Mouse (Mus musculus): ENCODE data around the gene Trpm2. TPM values are rescaled to one million over a fixed set of nuclear protein-coding genes. Genes with fewer than 3 reads are reported as not detected.
"Not testable (repeated sequence)": the region's sequence is repeated elsewhere in the genome, so short reads cannot be mapped to it uniquely, and the experiment has no call there.

Gene Trpm2
- polyA plus RNA-seq (2015; fragmentation: Nextera tagmentation; extraction: Ambion mirVana) = 2.6 and 2.8 TPM in 2 replicates

DNA sequence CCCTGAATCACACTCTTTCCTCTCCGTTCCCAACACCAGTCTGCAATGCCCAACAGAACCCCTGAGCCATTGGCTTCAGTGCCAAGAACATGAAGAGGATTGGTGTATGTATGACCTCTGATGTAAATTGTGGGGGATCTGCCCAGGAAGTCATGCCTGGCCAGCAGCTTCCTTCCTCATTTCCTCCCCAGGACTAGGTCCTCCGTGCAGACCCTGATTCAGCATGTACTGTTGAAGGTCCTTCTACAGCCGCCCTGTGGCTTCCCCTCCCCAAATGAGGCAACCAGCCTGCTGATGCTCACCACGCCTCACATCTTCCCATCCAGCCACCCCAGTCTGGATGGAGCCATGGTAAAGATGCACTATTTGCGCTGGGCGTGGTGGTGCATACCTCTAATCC is at the start of gene Trpm2:
Trpm2 (minus strand) TSS at position 83 of the 400 bp plus-strand sequence.
- Histone ChIP-seq H3K27ac (replicated peaks) (no peak within 1 kb of the TSS), H3K4me1 (no peaks in the 10 kb centered on the region), H3K36me3 (no peaks in the 10 kb centered on the region), H3K27me3 (no peaks in the 10 kb centered on the region), H3K4me3 (peak within 1 kb of the TSS; percentile 45), H3K4me2 (replicated peaks) (peak within 1 kb of the TSS; percentile 72), H3K9me3 (no peaks in the 10 kb centered on the region), H3K9ac (replicated peaks) (peak within 1 kb of the TSS; percentile 53)
- WGBS = 86% methylated on average over 6 of the region's 6 CpGs
- ATAC-seq (replicated peaks) = no peak

DNA sequence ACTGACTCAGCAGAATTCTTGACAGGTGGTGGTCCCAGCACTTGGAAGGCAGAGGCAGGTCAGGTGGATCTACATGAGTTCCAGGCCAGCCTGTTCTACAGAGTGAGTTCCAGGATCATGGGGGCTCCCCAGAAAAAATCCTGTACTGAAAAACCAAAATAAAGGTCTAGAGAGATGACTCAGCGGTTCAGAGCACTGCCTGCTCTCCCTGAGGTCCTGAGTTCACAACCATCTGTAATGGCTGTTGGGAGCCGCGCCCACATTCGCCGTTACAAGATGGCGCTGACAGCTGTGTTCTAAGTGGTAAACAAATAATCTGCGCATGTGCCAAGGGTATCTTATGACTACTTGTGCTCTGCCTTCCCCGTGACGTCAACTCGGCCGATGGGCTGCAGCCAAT is 49.6 kb upstream of the Trpm2 start:
- not testable (repeated sequence) for H3K4me3 ChIP-seq; ATAC-seq (replicated peaks)

DNA sequence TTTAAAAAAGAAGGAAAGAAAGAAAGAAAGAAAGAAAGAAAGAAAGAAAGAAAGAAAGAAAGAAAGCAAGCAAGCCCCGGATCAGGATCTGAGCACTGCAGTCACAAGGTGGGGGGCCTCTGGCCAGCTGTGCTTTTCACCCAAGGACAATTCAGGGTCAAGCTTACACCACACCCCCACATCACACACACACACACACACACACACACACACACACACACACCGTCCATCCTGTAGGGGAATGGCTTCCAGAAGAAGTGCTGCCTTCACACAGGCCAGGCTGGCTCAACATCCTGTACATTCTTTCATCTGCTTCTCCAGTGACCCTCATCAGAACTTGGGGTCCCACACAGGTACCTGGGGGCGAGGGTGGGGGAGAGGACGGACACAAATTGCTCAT is 48.9 kb upstream of the Trpm2 start:
- Histone ChIP-seq H3K9ac (replicated peaks) (no peak overlapping the region), H3K36me3 (no peaks in the 10 kb centered on the region), H3K4me2 (replicated peaks) (no peak overlapping the region), H3K9me3 (no peaks in the 10 kb centered on the region), H3K4me3 (no peak overlapping the region), H3K27me3 (no peaks in the 10 kb centered on the region), H3K4me1 (peaks cover 4% of the 10 kb centered on the region), H3K27ac (replicated peaks) (no peak overlapping the region)
- WGBS = 69% methylated on average over 4 of the region's 4 CpGs
- ATAC-seq (replicated peaks) = no peak

More for the DNA sequence above, 49.6 kb upstream of the Trpm2 start:
- H3K4me2 ChIP-seq (replicated peaks); H3K27ac ChIP-seq (replicated peaks); H3K27me3 ChIP-seq; H3K9me3 ChIP-seq; H3K4me1 ChIP-seq; H3K36me3 ChIP-seq; H3K9ac ChIP-seq (replicated peaks): not testable (repeated sequence)
- WGBS = 97% methylated on average over 7 of the region's 11 CpGs

DNA sequence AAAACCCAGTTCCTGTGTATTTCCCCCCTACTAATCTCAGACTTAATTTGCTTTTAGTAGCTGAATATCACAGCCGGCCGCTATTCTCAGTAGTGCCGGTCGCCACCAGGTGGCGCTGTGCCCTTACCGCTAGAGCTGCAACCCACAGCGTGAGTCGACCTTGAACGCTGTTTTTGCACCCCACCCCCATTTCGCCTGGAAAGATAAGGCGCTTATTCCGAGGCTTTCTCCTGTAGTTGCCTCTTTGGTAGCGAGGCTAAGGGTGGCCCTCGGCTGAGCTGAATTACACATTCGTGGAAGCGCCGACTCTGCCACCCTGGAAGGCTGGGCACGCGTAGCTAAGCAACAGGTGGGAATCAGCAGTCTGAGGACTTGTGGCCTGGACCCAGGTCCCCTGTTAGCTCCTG is 48.4 kb upstream of the Trpm2 start:
- Histone ChIP-seq H3K4me3 (peak overlapping the region; percentile 33), H3K9ac (replicated peaks) (no peak overlapping the region), H3K4me2 (replicated peaks) (peak overlapping the region; percentile 48), H3K36me3 (no peaks in the 10 kb centered on the region), H3K9me3 (no peaks in the 10 kb centered on the region), H3K27me3 (no peaks in the 10 kb centered on the region), H3K27ac (replicated peaks) (no peak overlapping the region), H3K4me1 (peaks cover 4% of the 10 kb centered on the region)
- peak; percentile 76 for ATAC-seq (replicated peaks)
- 18% methylated on average over 19 of the region's 19 CpGs for whole genome bisulfite sequencing

DNA sequence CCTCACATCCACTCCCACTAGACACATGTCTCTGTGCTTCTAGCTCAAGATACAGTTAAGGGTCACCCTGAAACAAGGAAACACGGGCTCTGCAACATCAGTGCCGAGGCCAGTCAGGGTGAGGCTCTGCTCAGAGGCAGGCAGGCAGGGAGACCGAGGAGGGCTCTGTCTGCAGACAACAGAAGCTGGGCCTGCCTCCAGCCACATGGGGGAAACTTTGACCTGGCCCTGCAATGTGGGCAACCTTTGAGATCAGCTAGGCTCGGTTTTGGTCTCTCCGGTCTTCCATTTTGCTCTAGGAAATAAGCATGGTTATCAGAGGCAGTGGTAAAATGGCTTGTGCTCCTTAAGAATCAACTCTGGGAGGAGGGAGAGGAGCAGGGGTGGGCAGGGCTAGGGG is 46.0 kb upstream of the Trpm2 start:
- no peaks in the 10 kb centered on the region for H3K36me3 ChIP-seq
- no peak for ATAC-seq (replicated peaks)
- 59% methylated on average over 5 of the region's 5 CpGs for WGBS

GRCm38 (mm10) chr10:78015489-78015888 is 45.1 kb upstream of the Trpm2 start:
- no peak for ATAC-seq (replicated peaks)
- no peak overlapping the region for H3K4me2 ChIP-seq (replicated peaks)
- H3K36me3 ChIP-seq = no peaks in the 10 kb centered on the region
- 95% methylated on average over 1 of the region's 1 CpGs for WGBS
- H3K9ac ChIP-seq (replicated peaks) = no peak overlapping the region
- H3K9me3 ChIP-seq = no peaks in the 10 kb centered on the region
- H3K4me3 ChIP-seq = no peak overlapping the region
- H3K27ac ChIP-seq (replicated peaks) = no peak overlapping the region
- no peaks in the 10 kb centered on the region for H3K27me3 ChIP-seq
- H3K4me1 ChIP-seq = peaks cover 4% of the 10 kb centered on the region

More for the DNA sequence above, 46.0 kb upstream of the Trpm2 start:
- H3K9ac ChIP-seq (replicated peaks) = no peak overlapping the region
- no peak overlapping the region for H3K4me2 ChIP-seq (replicated peaks)
- H3K9me3 ChIP-seq = no peaks in the 10 kb centered on the region
- no peak overlapping the region for H3K4me3 ChIP-seq
- H3K27me3 ChIP-seq = no peaks in the 10 kb centered on the region
- no peak overlapping the region for H3K27ac ChIP-seq (replicated peaks)
- peaks cover 4% of the 10 kb centered on the region for H3K4me1 ChIP-seq

DNA sequence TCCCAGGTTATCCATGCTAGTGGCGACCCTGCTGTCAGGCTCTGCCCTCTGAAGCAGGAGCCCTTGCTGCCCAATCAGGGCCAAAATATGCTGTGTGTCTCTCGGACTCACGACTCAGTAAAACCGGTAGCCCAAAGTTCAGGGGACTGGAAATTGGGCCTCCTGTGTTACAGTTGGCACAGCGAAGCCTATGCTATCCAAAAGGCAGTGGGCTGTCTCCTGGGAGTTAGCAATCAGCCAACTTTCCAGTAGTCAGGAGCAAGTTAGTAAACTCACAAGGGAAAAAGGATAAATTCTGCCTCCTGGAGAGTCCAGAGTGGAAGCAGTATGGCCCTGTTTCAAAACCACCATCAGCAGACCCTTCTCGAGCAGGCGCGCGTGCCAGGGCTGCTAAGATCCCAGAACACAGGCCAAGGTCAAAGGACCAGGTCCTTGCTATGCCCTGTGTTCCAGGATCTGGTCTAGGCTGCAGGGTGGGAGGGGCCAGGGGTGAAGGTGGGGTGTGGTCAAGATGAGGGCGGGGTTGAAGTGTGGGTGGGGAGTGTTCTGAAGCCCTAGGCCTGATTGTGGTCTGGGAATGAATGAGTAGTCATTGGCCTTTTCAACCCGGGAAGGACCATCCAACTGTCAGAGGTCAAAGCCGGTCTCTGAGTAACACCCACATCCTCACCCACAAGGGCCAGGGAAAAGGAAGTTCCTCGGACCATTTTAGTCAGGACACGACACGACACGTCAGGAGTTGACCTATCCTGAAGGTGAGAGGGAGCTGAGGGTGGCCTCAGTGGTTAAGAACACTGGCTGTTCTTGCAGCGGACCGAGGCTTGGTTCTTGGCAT is 42.5 kb upstream of the Trpm2 start:
- no peak for ATAC-seq (replicated peaks)
- Histone ChIP-seq H3K4me2 (replicated peaks) (no peak overlapping the region), H3K27ac (replicated peaks) (no peak overlapping the region), H3K9me3 (no peaks in the 10 kb centered on the region), H3K4me1 (peaks cover 12% of the 10 kb centered on the region), H3K9ac (replicated peaks) (no peak overlapping the region), H3K4me3 (no peak overlapping the region), H3K36me3 (no peaks in the 10 kb centered on the region), H3K27me3 (no peaks in the 10 kb centered on the region)
- 95% methylated on average over 18 of the region's 18 CpGs for WGBS

DNA sequence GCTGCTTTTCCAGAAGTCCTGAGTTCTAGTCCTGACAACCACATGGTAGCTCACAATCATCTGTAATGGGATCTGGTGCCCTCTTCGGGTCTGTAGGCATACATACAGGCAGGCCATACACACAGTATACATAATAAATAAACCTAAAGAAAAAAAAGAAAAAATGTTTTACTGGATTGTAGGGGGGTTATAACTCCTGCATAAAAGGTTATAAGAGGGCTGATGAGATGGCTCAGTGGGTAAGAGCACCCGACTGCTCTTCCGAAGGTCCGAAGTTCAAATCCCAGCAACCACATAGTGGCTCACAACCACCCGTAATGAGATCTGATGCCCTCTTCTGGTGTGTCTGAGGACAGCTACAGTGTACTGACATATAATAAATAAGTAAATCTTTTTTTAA is 40.8 kb upstream of the Trpm2 start:
- 90% methylated on average over 5 of the region's 5 CpGs for WGBS
- not testable (repeated sequence) for H3K9ac ChIP-seq (replicated peaks); H3K9me3 ChIP-seq; H3K4me2 ChIP-seq (replicated peaks); ATAC-seq (replicated peaks); H3K36me3 ChIP-seq; H3K27me3 ChIP-seq; H3K4me3 ChIP-seq; H3K27ac ChIP-seq (replicated peaks)
- H3K4me1 ChIP-seq = peaks cover 28% of the 10 kb centered on the region

DNA sequence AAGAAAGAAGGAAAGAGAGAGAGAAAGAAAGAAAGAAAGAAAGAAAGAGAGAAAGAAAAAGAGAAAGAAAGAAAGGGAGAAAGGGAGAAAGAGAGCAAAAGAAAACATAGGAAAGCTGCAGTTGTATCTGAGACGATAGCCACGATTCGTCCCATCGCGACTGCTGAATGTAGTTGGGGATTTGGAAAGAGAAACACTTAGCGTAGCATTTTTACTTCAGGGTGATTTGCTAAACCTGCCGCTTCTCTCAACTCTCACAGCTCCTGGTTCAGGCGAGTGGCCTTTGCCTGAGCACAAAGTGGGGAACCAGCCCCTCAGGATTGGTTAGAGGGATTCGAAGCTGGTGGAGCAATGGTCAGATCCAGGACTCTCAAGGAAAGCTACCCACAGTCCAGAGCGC is 40.0 kb upstream of the Trpm2 start:
- H3K4me1 ChIP-seq = peaks cover 28% of the 10 kb centered on the region
- H3K27me3 ChIP-seq = no peaks in the 10 kb centered on the region
- H3K4me2 ChIP-seq (replicated peaks) = peak overlapping the region; percentile 25; the same call in 1 of the 2 replicates
- no peaks in the 10 kb centered on the region for H3K36me3 ChIP-seq
- no peak overlapping the region for H3K9ac ChIP-seq (replicated peaks)
- ATAC-seq (replicated peaks) = no peak
- H3K27ac ChIP-seq (replicated peaks) = no peak overlapping the region
- no peak overlapping the region for H3K4me3 ChIP-seq
- no peaks in the 10 kb centered on the region for H3K9me3 ChIP-seq
- 15% methylated on average over 10 of the region's 10 CpGs for WGBS

- 1% methylated on average over 9 of the region's 9 CpGs for WGBS
- peaks cover 28% of the 10 kb centered on the region for H3K4me1 ChIP-seq
- no peaks in the 10 kb centered on the region for H3K36me3 ChIP-seq
- no peak for ATAC-seq (replicated peaks)
- peak within 1 kb of the TSS; percentile 95 for H3K27ac ChIP-seq (replicated peaks)
- H3K9me3 ChIP-seq = no peaks in the 10 kb centered on the region
- H3K9ac ChIP-seq (replicated peaks) = peak within 1 kb of the TSS; percentile 92
- H3K4me3 ChIP-seq = peak within 1 kb of the TSS; percentile 95
- peak within 1 kb of the TSS; percentile 81 for H3K4me2 ChIP-seq (replicated peaks)
- no peaks in the 10 kb centered on the region for H3K27me3 ChIP-seq
Observed at GRCm38 (mm10) chr10:78009945-78010293, 39.6 kb upstream of the Trpm2 start, which contains the start of gene Pfkl. TSS of gene Pfkl (minus strand) at chr10:78010083.

- H3K36me3 ChIP-seq = no peaks in the 10 kb centered on the region
- peak; percentile 97 for ATAC-seq (replicated peaks)
- no peaks in the 10 kb centered on the region for H3K27me3 ChIP-seq
- peak overlapping the region; percentile 95 for H3K27ac ChIP-seq (replicated peaks)
- H3K9me3 ChIP-seq = no peaks in the 10 kb centered on the region
- WGBS = under 1% methylated on average over 59 of the region's 59 CpGs
- H3K9ac ChIP-seq (replicated peaks) = peak overlapping the region; percentile 92
- H3K4me2 ChIP-seq (replicated peaks) = peak overlapping the region; percentile 81
- H3K4me1 ChIP-seq = peaks cover 28% of the 10 kb centered on the region
- H3K4me3 ChIP-seq = peak overlapping the region; percentile 95
Observed at GRCm38 (mm10) chr10:78009184-78009944, 39.0 kb upstream of the Trpm2 start.

GRCm38 (mm10) chr10:78008169-78008568 is 37.8 kb upstream of the Trpm2 start:
- no peak overlapping the region for H3K27ac ChIP-seq (replicated peaks)
- H3K4me2 ChIP-seq (replicated peaks) = peak overlapping the region; percentile 81
- H3K9me3 ChIP-seq = no peaks in the 10 kb centered on the region
- H3K9ac ChIP-seq (replicated peaks) = peak overlapping the region; percentile 92
- peak overlapping the region; percentile 95 for H3K4me3 ChIP-seq
- peaks cover 28% of the 10 kb centered on the region for H3K4me1 ChIP-seq
- no peak for ATAC-seq (replicated peaks)
- 81% methylated on average over 3 of the region's 3 CpGs for WGBS
- no peaks in the 10 kb centered on the region for H3K36me3 ChIP-seq
- no peaks in the 10 kb centered on the region for H3K27me3 ChIP-seq

Measured in forebrain, embryonic 15.5 days (tissue).